Mouse (Mus musculus) kidney, adult 9 months (tissue): ENCODE results near the gene Taar7e.
"Not testable (repeated sequence)": the region's sequence is repeated elsewhere in the genome, so short reads cannot be mapped to it uniquely, and the experiment has no call there.

Experiments used
- DNase-seq: peaks from one replicate; pipeline ENCODE4 v3.0.0; 2022

The Taar7e gene

DNA sequence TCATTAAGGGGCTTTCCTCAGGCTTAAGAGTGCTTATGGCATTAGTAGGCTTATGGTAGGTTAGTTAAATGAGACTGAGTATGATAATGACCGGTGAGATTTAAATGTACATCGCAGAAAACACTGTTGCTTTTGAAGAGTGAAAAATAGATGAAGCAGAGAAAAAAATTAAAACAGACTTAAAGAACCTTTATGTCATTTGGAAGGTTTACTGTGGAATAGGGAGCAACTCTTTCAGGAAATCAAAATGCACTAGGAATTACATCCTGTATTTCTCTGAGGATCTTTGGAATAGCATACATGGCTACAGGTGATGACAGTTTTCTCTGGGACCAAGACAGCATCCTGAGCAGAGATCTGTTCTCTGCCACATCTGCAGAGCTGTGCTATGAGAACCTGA is at the start of gene Taar7e:
Gene Taar7e (plus strand): TSS at position 301 of the 400 bp plus-strand sequence.
- DNase-seq = no peak

DNA sequence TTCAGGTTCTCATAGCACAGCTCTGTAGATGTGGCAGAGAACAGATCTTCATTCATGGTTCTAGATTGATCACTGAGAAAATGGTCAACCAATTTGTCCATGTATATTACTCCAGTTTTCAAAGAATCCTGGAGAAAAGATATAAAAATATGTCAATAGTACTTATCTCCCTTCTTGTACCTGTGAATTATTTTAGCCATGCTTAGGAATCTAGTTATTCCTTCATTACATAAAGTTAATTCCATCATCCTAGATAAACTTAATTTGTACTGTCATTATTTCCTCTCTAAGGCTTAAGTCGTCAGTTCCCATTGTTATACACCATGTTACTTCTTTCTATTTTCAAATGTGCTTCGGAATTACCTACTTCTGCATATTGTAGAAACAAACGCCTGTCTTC is 44.0 kb upstream of the Taar7e start, which contains the start of gene Taar7a:
Gene Taar7a (minus strand): TSS at position 101 of the 400 bp plus-strand sequence.
- no peak for DNase-seq

DNA sequence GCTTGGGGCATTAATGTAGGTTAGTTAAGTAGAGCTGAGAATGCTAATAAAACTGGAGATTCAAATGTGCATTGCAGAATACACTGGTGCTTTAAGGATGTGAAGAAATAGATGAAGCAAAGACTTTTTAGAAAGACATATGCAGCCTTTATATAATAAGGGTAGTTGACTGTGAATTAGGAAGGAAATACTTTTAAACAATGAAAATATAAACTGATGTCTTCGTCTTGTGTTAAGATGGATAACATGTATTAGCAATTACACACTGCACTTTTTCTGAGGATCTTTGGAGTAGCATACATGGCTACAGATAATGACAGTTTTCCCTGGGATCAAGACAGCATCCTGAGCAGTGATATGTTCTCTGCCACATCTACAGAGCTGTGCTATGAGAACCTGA is 37.8 kb upstream of the Taar7e start, which contains the start of gene Taar7b:
Gene Taar7b (plus strand): TSS at position 301 of the 400 bp plus-strand sequence.
- DNase-seq = no peak

DNA sequence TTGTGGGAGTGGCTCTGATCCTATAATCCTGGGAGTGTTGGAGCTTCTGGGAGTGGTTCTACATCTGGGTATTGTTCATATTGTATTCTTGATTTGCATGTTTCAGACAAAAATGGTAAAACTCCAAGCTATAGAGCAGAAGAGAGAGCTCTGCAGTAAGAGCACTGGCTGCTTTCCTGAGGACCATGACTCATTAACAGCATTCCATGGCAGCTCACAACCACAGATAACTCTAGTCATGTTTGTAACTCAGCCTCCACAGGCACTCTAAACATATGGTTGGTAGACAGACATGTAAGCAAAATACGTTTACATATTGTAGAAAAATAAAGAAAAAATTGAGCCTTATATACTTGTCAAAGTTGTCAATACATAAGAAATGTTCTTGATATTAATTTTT is 31.0 kb upstream of the Taar7e start:
- no peak for DNase-seq

DNA sequence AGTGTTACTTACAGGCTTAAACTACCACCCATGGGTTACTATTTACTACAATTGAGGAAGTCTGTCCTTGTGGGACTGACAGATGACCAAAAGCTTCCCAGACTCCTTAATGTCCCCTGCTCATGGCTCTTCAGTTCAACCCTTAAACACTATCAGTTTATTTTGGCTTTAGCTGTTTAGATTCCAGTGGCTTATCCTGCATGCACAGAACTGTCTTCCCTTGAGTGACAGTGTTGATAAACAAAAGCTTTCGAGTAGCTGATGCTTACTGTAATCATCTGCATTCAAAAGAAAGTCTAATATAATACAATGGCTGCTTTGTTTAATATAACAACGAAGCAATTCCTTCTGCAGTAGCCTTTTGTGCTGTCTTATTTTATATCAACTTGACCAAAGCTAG is 30.4 kb upstream of the Taar7e start:
- no peak for DNase-seq

DNA sequence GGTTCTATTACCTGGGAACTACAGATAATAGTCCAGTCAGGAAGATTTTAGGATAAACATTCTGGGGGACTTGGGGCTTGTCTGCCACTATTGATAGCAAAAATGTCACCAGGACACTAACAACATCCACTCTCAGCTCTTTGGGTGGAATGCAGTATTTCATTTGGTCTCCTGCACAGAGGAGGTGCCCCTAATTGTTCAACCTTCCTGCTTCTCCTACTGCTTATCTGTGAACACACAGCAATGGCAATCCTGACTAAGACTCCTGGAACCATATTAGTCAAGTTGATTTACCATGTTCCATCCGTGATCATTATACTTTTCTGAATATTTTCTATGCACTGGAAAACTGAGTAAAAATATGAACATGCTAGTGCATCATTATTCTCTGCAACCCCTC is 29.3 kb upstream of the Taar7e start:
- DNase-seq = no peak

DNA sequence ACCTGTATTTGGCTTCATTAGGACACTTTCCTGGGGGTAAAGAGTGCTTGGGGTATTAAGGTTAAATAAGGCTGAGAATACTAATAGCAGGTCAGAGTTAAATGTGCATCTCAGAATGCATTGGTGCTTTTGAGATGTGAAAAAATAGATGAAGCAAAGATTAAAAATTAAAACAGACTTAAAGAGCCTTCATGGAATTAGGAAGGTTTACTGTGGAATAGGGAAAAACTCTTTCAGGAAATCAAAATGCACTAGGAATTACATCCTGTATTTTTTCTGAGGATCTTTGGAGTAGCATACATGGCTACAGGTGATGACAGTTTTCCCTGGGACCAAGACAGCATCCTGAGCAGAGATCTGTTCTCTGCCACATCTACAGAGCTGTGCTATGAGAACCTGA is 10.5 kb upstream of the Taar7e start, which contains the start of gene Taar7d:
Gene Taar7d (plus strand): TSS at position 301 of the 400 bp plus-strand sequence.
- no peak for DNase-seq

DNA sequence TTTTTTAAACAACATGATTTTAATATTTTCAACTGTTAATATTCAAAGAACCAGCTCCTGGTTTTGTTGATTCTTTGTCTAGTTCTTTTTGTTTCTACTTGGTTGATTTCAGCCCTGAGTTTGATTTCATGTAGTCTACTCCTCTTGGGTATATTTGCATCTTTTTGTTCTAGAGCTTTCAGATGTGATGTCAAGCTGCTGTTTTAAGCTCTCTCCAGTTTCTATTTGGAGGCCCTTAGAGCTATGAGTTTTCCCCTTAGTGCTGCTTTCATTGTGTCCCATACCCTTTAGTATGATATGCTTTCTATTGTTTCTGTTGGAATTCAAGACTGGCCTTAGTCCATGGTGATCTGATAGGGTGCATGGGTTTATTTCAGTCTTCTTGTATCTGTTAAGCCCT is 6.1 kb upstream of the Taar7e start:
- no peak for DNase-seq

DNA sequence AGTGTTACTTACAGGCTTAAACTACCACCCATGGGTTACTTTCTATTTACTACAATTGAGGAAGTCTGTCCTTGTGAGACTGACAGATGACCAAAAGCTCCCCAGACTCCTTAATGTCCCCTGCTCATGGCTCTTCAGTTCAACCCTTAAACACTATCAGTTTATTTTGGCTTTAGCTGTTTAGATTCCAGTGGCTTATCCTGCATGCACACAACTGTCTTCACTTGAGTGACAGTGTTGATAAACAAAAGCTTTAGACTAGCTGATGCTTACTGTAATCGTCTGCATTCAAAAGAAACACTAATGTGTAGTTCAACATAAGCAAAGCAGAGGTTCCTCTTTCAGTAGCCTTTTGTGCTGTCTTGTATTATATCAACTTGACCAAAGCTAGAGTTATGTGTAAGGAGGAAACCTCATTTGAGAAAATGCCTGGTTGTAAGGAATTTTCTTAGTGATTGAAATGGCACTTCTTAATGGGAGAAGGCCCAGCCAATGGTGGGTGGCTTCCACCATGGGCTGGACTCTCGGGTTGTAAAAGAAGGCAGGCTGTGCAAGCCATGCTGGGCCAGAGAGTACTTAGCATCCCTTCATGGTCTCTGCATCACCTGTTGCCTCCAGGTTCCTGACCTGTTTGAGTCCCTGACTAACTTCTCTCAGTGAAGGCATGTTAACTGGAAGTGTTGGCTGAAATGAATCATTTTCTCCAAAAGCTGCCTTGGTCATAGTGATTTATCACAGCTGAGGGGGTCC is 2.9 kb downstream of the Taar7e start:
- DNase-seq = no peak

DNA sequence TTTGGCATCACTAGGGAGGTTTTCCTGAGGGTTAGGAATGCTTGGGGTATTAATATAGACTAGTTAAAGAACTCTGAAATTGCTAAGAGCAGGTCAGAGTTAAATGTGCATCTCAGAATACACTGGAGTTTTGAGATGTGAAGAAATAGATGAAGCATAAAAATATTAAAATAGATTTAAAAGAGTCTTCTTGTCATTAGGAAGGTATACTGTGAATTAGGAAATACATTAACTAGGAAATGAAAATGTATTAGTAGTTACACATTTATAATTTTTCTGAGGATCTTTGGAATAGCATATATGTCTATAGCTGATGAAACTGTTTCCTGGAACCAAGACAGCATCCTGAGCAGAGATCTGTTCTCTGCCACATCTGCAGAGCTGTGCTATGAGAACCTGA is 11.8 kb downstream of the Taar7e start, which contains the start of gene Taar7f:
Gene Taar7f (plus strand): TSS at position 301 of the 400 bp plus-strand sequence.
- DNase-seq = no peak

DNA sequence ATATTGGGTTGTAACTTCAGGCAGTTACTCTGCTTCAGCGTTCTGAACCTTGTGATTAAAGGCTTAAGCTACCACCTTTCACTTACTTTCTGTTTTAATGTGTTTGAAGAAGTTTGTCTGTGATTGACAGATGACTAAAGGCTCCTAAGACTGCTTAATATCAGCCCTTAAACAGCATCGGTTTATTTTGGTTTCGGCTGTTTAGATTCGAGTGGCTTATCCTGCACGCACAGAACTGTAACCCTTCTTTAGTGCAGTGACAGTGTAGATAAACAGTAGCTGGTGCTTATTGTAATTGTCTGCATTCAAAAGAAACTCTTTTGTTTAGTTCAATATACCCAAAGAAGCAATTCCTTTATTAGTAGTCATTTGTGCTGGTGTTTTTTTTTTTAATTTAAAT is 14.6 kb downstream of the Taar7e start:
- no peak for DNase-seq

DNA sequence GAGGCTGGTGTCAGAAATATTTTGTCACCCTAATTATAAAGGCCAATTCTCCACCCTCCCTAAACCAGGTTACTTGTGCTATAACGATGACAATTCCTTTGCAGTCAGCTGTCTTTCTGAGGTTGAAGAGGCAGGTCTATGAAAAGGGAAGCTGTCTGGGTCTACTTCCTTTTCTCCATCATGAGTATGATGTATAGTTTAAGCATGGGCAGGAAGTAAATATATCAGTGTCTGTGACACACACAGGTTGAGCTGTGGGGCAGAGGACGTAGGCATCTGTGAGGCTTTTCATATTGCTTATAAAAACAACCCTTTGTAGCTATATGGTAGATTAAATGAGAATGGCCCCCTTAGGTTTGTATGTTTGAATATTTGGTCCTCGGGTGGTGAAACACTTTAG is 21.6 kb downstream of the Taar7e start:
- DNase-seq = no peak

DNA sequence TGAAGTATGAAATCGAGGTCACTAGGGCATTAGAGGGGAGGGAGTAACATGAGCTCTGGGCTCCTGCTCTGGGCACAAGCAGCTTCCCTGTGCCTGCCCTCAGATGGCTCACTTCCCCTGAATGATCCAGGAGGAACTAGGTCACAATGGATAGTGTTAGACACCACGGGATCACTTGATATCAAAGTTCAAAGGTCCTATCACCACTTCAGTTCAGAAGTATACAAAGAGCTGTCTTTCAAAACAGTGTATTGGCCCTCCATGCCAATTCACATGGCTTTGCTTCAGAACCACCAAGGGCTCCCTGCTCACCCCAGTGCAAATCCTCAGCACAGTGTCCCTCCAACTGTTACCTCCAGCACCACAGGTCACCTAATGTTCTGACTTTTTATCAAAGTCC is 37.3 kb downstream of the Taar7e start:
- peak; percentile 6 for DNase-seq

DNA sequence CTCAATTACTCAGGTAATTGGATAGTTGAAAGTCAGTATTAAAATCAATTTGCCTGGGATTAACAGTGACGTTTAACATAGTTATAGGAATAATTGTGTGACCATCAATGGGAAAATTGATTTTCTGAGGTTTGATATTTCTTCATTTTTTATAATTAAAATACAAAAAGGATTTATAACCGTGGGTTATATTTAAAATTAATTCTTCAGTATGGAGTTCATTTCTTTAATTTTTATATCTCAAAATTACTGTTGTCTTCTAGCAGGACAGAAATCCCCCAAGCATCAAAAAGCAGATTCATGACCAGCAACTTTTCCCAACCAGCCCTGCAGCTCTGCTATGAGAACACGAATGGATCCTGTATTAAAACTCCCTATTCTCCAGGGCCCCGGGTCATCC is 38.8 kb downstream of the Taar7e start, which contains the start of gene Taar8a:
Gene Taar8a (plus strand): TSS at position 301 of the 400 bp plus-strand sequence.
- DNase-seq = not testable (repeated sequence)

DNA sequence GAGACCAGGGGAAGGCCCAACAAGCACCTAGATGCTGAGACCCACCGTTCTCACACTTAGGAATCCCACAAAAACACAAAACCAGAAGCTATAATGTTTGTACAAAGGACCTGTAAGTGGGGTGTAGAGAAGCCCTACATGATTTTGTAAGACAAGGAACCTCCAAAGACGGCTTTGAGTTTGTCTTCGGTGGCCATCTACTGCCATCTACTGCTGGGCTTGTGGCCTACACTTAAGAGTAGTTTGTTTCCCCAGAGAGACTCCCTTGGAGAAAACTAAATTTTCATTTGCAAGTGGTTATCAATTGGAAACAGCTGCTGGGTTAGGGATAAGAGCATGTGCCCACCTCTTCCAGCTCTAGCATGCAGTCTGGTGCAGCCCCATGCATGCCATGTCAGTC is 42.8 kb downstream of the Taar7e start:
- DNase-seq = peak; percentile 46

DNA sequence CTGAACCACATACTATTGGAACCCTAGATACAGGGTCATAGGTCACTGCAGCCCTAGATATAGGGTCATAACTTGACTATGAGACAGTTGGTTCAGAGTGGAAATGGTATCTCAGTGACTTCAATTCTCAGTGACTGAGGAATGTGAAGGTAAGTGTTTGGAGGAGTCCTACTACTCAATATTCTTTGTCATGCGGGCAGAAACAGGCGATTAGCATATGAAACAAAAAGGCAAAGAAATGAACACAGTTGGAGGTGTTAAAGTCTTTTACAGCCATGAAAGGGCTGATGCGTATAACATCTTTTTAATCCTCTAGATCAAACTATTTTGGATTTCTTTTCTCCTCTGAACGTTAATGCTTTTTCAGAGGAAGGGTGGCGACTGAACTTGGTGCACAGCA is 48.5 kb downstream of the Taar7e start:
- DNase-seq = no peak

DNA sequence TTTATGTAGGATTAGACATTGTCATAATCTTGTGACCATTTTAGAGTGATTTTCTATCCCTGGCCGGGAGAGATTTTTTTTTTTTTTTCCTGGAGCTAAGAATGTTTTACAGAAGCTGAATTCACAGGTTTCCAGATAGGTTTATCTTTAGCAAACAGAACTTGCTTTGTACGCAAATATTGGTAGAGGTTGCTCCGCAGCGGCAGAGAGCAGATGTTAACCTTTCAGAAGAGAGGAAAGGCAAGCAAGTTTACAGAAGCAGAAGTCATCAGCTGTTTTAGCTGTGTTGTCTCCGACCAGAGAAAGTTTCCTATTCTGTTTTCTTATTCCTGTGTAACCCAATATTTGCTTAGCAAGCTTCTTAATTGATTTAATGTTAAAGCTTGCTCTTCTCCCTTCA is 49.1 kb downstream of the Taar7e start:
- no peak for DNase-seq

DNA sequence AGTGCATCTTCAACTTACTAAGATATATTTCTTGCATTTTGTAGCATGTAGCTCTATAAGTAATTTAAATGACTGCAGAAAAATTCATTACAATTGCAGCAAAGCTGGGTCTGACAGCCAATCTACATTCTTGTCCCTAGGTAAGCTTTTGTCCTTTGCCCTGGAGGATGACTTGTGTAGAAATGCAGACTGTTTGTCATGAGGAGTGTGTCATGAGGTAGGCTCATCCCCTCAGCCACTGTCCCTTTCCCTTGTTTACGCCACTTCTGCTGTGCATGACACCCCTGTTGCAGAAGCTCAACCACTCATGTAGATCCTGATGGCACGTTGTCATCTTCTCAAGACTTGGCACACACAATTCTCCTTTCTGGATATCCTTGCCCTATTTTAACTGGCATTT is 49.8 kb downstream of the Taar7e start:
- no peak for DNase-seq
